Mouse (Mus musculus) c-Kit-positive CD71-negative TER-119-negative erythroid progenitor cells, embryonic 14.5 days (primary cell): ENCODE data around the gene Unc80.

ENCODE experiments used
- DNase-seq: peaks from one replicate; pipeline ENCODE4 v3.0.0-alpha.2; 2013; ENCODE audit warnings: low read depth

The Unc80 gene

DNA sequence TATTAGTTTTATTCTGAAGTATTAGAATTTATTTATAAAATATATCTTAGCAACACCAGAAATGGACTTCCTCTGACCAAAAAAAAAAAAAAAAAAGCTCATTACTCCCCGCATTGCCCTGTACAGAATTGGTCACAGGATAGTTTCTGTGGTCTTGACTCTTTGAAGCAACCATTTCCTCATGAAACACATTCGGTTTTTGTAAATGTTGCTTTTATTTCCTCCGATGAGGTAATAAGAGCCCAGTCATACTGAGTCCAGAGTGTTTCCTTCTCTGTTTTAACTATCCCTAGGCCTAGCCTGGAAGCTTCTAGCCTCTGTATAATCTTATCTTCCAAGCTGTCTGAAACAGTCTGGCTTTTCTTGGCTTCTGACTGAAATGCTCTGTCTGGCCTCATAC, 244.7 kb downstream of the Unc80 start:
- no peak for DNase-seq

DNA sequence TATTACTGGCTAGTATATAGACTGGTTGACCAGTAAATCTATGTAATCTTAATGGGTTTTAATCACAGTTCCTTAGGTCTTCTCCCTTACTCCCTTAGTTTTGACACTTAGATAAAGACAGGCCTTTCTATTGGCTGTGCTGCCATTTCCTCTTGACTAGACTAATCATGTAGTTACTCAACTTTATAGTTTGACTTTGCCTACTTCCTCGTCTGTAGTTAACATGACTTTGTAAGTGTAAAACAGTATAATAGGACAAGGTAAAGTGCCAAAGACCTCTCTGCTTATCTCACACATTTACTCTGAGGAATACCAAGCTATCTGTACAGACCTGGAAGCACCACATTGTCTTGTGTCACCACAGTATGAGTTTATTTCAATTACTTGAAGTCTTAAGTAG, 262.4 kb downstream of the Unc80 start:
- DNase-seq, result no peak
